Mouse (Mus musculus): ENCODE results near the gene Frmd4a.

Frmd4a gene

GRCm38 (mm10) chr2:4509739-4510138 lies 492.2 kb downstream of the Frmd4a start:
- CTCF ChIA-PET: interaction anchor here in 3 of 4 experiments (0.7 to 2.1 kb wide), 5 partner anchors 10 to 739 kb away, joined by 3 to 9 read pairs (median 3); no protein-coding TSS in a partner anchor
- POLR2A ChIA-PET: interaction anchor here in 3 of 4 experiments (0.7 to 1.8 kb wide), 12 partner anchors 12 to 141 kb away, joined by 3 to 6 read pairs (median 3); no protein-coding TSS in a partner anchor

- ChIA-PET POLR2A (interaction anchor here in 3 of 4 experiments (0.7 to 1.8 kb wide), 11 partner anchors 11 to 354 kb away, joined by 3 to 5 read pairs (median 3); no protein-coding TSS in a partner anchor), CTCF (interaction anchor here in 3 of 4 experiments (0.6 to 2.1 kb wide), 7 partner anchors 11 to 739 kb away, joined by 3 to 9 read pairs (median 3); no protein-coding TSS in a partner anchor)
Measured at GRCm38 (mm10) chr2:4510208-4511079, 492.9 kb downstream of the Frmd4a start.

- POLR2A ChIA-PET: interaction anchor here in 3 of 4 experiments (1.0 to 1.8 kb wide), 5 partner anchors 29 to 354 kb away, joined by 3 to 5 read pairs (median 3); no protein-coding TSS in a partner anchor
- CTCF ChIA-PET: interaction anchor here in 3 of 4 experiments (0.6 to 2.1 kb wide), 4 partner anchors 12 to 32 kb away, joined by 3 to 9 read pairs (median 4); no protein-coding TSS in a partner anchor
Measured at GRCm38 (mm10) chr2:4511080-4511386, 493.5 kb downstream of the Frmd4a start.

- ChIA-PET CTCF (interaction anchor here in 3 of 4 experiments (0.5 to 1.6 kb wide), 5 partner anchors 13 to 966 kb away, joined by 3 to 7 read pairs (median 3); no protein-coding TSS in a partner anchor), POLR2A (interaction anchor here in 3 of 4 experiments (0.6 to 1.5 kb wide), 8 partner anchors 13 to 393 kb away, joined by 3 to 5 read pairs (median 4); partner anchors contain the start of gene Prpf18 (in 1 of the 3))
Measured at GRCm38 (mm10) chr2:4512607-4513006, 495.1 kb downstream of the Frmd4a start.

- POLR2A ChIA-PET: interaction anchor here in 3 of 4 experiments (0.5 to 1.5 kb wide), 7 partner anchors 12 to 1840 kb away, joined by 3 to 5 read pairs (median 3); no protein-coding TSS in a partner anchor
- CTCF ChIA-PET: interaction anchor here in 2 of 4 experiments (0.6 to 1.7 kb wide), 3 partner anchors 17 to 85 kb away, joined by 3 to 6 read pairs (median 6); no protein-coding TSS in a partner anchor
Measured at GRCm38 (mm10) chr2:4515910-4516309, 498.4 kb downstream of the Frmd4a start.

GRCm38 (mm10) chr2:4516819-4517552 lies 499.5 kb downstream of the Frmd4a start:
- CTCF ChIA-PET: interaction anchor here in 1 of 4 experiments (0.9 kb wide), 1 partner anchor 19 kb away, joined by 4 read pairs; no protein-coding TSS in a partner anchor
- POLR2A ChIA-PET: interaction anchor here in 2 of 4 experiments (0.9 to 1.4 kb wide), 3 partner anchors 26 to 57 kb away, joined by 3 to 4 read pairs (median 3); no protein-coding TSS in a partner anchor

- ChIA-PET CTCF (interaction anchor here in 1 of 4 experiments (0.9 kb wide), 1 partner anchor 19 kb away, joined by 4 read pairs; no protein-coding TSS in a partner anchor), POLR2A (interaction anchor here in 2 of 4 experiments (0.6 to 1.4 kb wide), 4 partner anchors 25 to 84 kb away, joined by 3 to 4 read pairs (median 3); no protein-coding TSS in a partner anchor)
Measured at GRCm38 (mm10) chr2:4517553-4518125, 500.1 kb downstream of the Frmd4a start.

- ChIA-PET CTCF (no interaction called here), POLR2A (interaction anchor here in 1 of 4 experiments (1.7 kb wide), 1 partner anchor 32 kb away, joined by 5 read pairs; no protein-coding TSS in a partner anchor)
Measured at GRCm38 (mm10) chr2:4518549-4518948, 501.0 kb downstream of the Frmd4a start.

- POLR2A ChIA-PET: interaction anchor here in 2 of 4 experiments (0.6 to 1.4 kb wide), 5 partner anchors 17 to 117 kb away, joined by 3 to 4 read pairs (median 3); no protein-coding TSS in a partner anchor
- CTCF ChIA-PET: interaction anchor here in 1 of 4 experiments (0.7 kb wide), 1 partner anchor 23 kb away, joined by 3 read pairs; no protein-coding TSS in a partner anchor
Measured at GRCm38 (mm10) chr2:4522769-4523487, 505.4 kb downstream of the Frmd4a start.

- POLR2A ChIA-PET: interaction anchor here in 2 of 4 experiments (0.8 to 3.6 kb wide), 5 partner anchors 12 to 53 kb away, joined by 3 to 15 read pairs (median 5); no protein-coding TSS in a partner anchor
- CTCF ChIA-PET: no interaction called here
Measured at GRCm38 (mm10) chr2:4527094-4527493, 509.6 kb downstream of the Frmd4a start.

- POLR2A ChIA-PET: interaction anchor here in 3 of 4 experiments (0.6 to 3.6 kb wide), 12 partner anchors 10 to 288 kb away, joined by 3 to 18 read pairs (median 6); no protein-coding TSS in a partner anchor
Measured at GRCm38 (mm10) chr2:4529254-4529729, 511.8 kb downstream of the Frmd4a start.

GRCm38 (mm10) chr2:4531533-4532197 lies 514.1 kb downstream of the Frmd4a start:
- ChIA-PET POLR2A (interaction anchor here in 1 of 4 experiments (0.7 to 1.3 kb wide), 6 partner anchors 9 to 116 kb away, joined by 3 to 6 read pairs (median 4); no protein-coding TSS in a partner anchor), CTCF (interaction anchor here in 1 of 4 experiments (0.6 kb wide), 1 partner anchor 405 kb away, joined by 4 read pairs; no protein-coding TSS in a partner anchor)

More at GRCm38 (mm10) chr2:4529254-4529729, 511.8 kb downstream of the Frmd4a start:
- CTCF ChIA-PET: interaction anchor here in 2 of 4 experiments (0.7 to 1.5 kb wide), 3 partner anchors 30 to 335 kb away, joined by 3 to 4 read pairs (median 4); no protein-coding TSS in a partner anchor

- ChIA-PET CTCF (interaction anchor here in 1 of 4 experiments (0.6 kb wide), 1 partner anchor 405 kb away, joined by 4 read pairs; no protein-coding TSS in a partner anchor), POLR2A (interaction anchor here in 1 of 4 experiments (0.7 to 1.3 kb wide), 4 partner anchors 8 to 116 kb away, joined by 3 to 6 read pairs (median 4); no protein-coding TSS in a partner anchor)
Measured at GRCm38 (mm10) chr2:4532198-4532568, 514.7 kb downstream of the Frmd4a start.

- ChIA-PET POLR2A (interaction anchor here in 1 of 4 experiments (1.3 to 2.0 kb wide), 3 partner anchors 9 to 61 kb away, joined by 4 to 8 read pairs (median 6); no protein-coding TSS in a partner anchor), CTCF (no interaction called here)
Measured at GRCm38 (mm10) chr2:4532945-4533344, 515.4 kb downstream of the Frmd4a start.

GRCm38 (mm10) chr2:4535187-4535864 lies 517.8 kb downstream of the Frmd4a start:
- POLR2A ChIA-PET: interaction anchor here in 2 of 4 experiments (0.7 to 2.0 kb wide), 5 partner anchors 14 to 122 kb away, joined by 3 to 8 read pairs (median 4); no protein-coding TSS in a partner anchor
- CTCF ChIA-PET: no interaction called here
